Mouse (Mus musculus): ENCODE results near the gene Ctnna3.
"Not testable (repeated sequence)": the region's sequence is repeated elsewhere in the genome, so short reads cannot be mapped to it uniquely, and the experiment has no call there.

The Ctnna3 gene

DNA sequence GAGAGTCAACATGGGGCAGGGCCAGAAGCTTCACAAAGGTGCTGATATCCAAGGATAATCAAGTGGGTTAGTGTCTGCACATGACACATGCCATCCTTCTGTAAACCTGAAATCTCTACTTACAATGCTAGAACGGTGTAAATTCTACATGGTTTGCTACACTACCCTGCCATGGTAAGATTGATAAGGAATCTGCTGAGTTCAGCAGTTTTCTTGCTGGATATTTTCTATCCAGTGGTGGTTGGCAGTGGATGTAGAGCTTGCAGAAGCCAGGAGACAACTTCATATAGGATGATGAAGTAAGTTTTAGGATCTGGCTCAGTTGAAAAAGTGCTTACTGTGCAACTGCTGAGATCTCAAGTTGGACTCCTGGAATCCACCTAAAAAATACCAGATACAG is 767.7 kb downstream of the Ctnna3 start:
- no peak for DNase-seq (ENCODE audit: low spot score)

DNA sequence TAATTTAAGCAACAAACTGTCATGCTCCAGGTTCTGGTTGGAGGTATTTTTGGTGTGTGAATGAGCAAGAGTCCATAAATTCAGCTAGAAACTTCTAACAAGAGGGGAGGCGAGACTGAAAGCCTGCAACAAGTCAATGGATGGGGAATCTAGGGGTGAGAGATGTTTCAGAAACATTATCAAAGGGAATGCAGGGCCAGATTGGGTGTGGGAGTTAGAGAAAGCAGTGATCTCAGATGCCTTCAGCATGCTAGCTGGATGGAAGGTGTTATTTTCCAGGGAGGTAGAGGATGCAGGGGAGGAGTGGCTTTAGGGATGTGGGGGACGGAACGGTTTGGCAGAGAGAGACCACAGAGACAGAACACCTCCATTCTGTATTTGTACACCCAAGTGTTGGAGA is 785.7 kb downstream of the Ctnna3 start:
- no peak for DNase-seq (ENCODE audit: low spot score)

DNA sequence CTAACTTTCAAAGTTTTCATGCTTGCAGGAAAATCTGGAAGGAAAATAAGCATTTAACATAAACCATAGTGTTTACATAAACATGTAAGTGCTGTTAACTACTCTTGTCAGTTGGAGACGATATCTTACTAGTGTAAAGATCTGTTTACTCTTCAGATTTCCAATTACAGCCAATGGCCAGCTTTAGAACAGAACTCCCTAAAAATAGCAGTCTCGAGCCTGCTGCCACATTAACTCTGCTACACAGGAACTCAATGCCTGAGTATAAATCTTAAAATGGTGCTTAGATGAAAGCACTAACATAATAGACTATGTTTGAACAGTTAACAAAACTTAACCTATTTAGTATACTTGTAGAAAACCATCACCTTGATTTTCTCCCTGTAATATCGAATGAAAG is 793.1 kb downstream of the Ctnna3 start:
- DNase-seq (ENCODE audit: low spot score): no peak

DNA sequence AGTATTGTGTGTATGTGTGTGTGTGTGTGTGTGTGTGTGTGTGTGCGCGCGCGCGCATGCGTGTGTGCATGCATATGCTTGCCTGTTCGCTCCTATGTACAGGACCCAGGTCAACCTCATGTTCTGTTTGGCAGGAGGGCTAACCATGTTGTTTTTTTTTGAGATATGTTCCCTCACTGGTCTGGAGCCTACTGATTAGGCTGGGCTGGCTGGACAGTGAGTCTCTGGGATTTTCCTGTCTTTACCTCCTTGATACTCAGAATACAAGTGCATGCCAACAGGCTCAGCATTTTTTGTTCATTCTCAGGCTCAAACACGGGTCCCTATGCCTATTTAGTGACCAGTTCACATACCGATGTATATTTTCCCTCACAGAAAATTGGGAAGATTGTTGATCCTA is 794.1 kb downstream of the Ctnna3 start:
- no peak for DNase-seq (ENCODE audit: low spot score)

DNA sequence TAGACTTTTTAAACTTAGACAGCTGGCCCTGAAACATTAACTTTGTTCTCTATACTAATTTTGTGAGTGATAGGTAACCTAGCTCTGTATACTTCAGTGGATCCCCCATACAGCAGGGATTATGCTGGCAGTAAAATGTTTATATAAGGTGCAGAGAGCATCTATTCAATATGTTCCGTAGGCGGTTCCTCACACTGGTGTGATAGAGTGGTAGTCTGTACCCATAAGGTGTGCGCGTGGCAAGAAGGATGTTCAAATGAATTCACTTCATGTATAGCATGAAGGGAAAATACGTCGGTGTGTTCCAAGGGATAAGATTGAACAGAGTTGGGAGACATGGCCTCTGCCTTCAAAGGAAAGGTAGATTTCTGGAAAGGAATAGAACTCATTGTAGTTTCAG is 794.5 kb downstream of the Ctnna3 start:
- no peak for DNase-seq (ENCODE audit: low spot score)

DNA sequence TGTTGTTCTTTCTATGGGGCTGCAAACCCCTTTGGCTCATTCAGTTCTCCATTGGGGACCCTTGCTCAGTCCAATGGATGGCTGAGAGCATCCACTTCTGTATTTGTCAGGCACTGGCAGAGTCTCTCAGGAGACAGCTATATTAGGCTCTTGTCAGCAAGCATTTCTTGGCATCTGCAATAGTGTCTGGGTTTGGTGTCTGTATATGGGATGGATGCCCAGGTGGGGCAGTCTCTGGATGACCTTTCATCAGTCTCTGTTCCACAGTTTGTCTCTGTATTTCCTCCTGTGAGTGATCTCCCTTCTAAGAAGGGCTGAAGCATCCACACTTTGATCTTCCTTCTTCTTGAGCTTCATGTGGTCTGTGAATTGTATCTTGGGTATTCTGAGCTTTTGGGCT is 795.9 kb downstream of the Ctnna3 start:
- DNase-seq (ENCODE audit: low spot score): not testable (repeated sequence)

DNA sequence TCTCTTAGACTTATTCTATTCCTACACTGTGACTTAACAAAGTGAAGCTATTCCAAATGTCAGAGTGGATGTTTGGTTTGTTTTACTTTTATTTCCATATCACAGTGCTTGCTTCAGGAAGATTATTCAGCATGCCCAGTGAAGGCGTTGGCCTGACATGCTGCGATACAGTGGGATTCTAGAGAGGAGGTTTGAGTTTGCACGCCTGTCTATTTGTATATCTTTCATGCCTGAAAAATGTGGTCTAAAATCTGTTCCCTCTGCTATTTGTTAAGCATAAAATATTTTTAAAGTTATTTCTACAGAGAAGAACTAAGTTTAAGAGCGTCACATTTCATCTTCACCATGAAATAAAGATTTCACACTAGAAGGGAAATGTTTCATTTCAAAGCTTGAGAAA is 813.5 kb downstream of the Ctnna3 start:
- no peak for DNase-seq (ENCODE audit: low spot score)

DNA sequence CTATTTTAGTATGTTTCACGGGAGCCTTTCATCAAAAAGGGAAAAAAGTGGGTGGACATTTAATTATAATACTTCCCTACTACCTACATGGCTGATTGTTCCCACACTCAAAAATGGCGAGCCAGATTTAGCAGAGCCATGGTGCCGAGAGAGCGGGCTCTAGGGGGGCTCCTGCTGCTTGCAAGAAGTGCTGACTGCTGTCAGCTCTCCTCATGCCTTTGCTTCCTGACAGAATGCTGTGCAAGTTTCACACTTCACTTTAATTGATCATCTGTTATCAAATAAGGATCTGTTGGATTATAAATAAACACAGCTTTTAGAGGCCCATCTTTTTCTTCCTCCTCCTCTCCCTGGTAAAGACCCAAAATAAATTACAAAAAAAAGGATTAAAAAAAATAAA is 838.3 kb downstream of the Ctnna3 start:
- no peak for DNase-seq (ENCODE audit: low spot score)

DNA sequence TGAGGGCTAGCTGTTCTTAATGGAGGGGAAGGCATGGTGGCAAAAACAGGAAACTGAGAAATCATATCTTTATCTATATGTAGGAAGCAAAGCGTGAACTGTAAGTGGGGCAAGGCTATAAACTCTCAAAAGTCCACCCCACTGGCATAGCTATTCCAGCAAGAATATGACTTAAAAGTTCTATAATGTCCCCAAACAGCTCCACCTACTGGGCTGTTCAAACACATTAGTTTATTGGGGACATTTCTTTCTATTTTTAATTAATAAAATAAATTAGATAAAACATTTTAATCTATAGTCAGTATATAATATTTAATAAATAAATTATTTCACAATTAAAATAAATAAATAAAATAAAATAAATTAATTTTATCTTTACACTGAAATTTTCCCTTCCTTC is 845.2 kb downstream of the Ctnna3 start:
- no peak for DNase-seq (ENCODE audit: low spot score)

DNA sequence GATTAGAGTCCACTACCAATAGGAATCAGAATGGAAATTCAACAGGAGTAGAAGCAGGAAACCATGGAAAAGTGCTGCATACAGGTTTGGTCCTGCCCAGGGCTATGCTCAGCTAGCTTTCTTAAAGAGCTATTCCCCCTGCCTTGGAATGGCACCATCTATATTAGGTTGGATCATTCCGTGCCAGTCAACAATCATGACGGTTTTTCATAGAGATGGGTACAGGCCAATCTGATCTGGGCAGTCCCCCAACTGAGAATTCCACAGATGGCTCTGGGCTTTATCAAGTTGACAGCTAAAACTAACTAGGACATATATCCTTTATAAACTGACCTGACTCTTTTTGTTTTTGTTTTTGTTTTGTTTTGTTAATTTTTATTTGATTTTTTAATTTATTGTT is 848.9 kb downstream of the Ctnna3 start:
- DNase-seq (ENCODE audit: low spot score): no peak

DNA sequence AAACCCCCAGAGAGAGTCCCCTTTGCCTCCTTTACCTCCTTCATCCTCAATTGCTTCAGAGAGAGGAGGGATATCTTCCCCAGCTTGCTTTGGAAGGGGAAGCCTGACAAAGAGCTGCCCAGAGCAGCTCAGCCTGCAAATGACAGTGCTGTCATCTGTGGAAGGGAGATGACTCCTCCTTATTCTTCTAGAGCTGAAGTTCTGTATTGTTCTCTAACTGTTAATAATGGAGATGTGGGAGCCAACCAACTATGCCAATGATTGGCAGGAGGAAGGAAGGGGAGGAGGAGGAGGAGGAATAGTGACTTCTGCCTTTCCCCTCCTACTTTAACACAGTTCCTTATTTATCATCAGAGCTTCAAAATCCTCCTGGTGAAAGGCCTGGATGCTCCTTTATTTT is 875.9 kb downstream of the Ctnna3 start:
- DNase-seq (ENCODE audit: low spot score): no peak

DNA sequence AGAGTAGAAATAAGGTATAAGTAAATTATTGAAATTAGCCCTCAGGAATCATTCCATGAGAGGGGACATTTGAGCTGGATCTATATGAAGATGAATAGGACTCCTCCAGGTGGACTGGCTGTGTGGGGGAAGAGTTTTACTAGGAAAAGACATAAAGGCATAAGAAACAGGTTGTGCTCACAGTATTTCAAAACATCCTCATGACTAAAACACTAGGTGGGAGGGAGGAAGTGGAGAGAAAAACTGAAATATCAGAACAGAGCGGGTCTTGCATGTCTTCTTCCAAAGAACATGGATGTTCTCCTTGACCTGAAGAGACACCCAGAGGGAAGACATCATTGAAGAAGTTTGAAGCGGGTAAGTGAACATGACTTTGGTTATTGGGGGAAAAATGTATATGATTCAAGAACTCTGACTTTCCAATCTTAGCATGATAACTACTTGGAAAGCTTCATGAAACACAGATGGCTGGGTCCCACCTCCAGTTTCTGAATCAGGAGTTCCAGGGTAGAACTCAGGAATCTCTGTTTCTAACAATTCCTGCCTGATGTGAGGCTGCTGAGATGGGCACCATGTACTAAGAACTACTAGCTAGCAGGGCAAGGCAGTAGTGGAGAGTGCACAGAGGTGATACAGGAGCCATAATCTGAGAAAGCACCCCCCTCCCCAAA is 881.9 kb downstream of the Ctnna3 start:
- DNase-seq (ENCODE audit: low spot score): no peak

DNA sequence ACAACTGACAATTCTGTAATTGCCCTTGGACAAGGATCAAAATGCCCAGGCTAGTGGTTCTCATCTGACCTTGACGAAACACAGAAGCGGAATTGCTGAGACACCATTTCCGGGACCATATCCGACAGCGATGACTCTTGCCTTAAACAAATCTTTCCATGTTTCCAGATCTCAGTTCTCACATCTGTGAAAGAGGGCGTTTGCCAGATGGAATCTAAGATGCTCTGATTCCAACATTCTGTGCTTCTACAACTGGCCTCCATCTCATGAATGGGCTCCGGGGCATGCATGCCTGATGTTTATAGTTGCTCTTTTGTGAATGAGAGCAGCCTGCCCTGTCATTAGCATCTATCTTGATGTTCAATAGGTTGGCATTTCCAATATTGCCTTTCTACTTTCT is 890.4 kb downstream of the Ctnna3 start:
- no peak for DNase-seq (ENCODE audit: low spot score)

DNA sequence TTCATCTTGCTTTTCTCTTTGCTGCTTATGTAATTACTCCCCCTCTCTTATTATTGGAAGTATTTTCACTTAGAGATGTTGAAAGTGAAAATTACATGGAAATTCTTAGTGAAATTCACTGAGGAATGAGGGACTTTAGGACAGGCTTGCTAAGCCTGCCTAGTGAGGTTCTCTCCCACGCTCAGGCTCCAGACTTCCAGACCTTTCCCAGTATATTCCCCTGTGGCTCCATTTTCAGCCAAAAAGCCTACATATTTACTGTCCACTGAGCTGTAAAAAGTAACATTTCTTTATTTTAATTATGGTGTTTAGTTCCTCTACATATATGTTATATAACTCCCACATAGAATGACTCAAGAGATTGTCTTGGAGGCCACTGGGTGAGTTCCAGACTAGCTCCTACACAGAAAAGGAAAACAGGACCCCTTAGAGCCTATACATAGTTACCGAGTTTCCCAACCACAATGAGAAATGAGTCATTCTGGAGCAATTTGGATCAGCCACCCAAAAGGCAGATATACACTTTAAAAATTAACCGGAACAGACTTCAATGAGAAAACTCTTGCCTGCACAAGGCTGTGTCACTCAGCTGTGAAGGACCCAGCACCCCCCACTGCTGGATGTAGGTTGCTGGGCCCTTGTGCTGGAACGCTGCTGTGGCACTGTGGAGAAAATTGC is 912.9 kb downstream of the Ctnna3 start:
- DNase-seq (ENCODE audit: low spot score): no peak

DNA sequence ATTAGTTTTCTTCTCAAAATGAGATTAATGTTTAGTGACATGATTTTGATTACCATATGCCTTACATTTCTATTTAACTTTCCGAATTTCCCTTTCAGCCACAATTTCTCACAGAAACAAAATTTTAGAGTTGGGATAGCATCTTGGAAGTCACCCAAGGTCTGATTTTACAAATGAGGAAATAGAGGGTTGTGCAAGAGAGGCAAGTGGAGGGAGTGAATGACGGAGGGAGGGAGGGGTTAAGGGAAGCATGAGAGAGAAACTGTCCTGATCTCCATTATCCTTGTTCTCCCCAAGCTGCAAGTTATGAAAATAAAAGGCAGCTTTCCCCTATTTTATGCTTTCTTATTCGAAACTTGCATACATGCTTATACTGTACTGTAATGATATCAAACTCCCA is 943.4 kb downstream of the Ctnna3 start:
- no peak for DNase-seq (ENCODE audit: low spot score)

DNA sequence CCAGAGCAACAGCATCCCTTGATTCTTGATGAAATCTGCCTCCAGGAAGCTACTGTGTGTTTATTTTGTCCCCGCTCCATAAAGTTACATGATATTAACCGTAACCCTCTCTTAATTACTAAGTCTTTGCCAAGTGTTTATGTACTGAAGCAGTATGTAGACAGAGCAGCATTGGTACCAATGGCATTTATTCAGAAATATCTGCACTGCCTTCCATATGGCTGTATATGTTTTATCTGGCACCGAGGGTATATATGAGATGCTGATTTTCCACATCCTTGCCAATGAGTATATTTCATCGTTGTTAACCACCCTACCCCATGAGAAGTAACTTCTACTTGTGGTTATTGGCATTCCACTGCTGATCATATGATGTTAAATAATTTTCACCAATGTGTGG is 947.9 kb downstream of the Ctnna3 start:
- no peak for DNase-seq (ENCODE audit: low spot score)

DNA sequence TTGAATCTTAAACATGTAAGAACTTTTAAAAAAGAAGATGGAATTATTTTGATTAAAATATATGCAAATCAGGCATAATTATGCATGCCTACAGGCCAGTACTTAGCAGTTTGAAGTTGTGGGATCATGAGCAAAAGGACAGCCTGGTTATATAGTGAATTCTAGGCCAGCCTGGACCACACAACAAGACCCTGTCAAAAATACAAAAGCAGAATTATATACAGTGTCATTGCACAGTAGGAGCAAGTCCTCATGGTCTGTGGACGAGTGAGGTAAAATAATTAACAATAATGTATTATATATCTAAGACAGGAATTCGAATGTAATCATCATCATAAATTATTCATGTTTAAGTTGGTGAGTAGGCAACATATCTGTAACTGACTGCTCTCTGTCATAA is 966.7 kb downstream of the Ctnna3 start:
- no peak for DNase-seq (ENCODE audit: low spot score)

DNA sequence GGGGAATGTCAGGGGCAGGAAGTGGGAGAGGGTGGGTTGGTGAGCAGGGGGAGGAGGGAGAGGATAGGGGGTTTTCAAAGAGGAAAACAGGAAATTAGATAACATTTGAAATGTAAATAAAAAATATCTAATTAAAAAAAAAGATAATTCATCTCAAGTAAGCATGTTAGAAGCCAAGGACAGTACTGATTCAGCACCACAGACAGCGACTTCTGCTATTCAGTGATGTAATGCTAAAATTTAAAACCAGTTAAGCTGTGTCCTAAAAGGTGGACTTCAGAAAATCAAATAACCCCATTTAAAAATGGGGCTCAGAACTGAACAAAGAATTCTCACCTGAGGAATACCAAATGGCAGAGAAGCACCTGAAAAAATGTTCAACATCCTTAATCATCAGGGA is 988.5 kb downstream of the Ctnna3 start:
- DNase-seq (ENCODE audit: low spot score): not testable (repeated sequence)

DNA sequence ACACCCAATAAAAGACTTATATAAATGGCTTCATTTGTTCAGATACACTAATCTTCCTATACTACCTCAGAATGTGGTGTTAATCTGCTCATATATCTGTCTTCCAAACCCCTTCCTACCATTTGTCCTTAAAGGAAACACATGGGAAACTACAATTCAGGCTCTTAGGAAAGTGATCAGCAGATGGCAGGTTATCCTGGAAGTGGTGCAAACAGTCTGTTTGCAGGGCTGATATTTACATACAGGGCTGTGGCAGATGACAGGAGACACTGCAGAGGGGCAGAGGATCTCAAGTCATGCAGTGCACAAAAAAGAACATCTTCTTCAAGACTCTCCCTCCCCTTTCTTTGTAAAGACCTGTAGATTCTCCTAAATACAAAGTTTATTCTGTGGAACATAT is 1008.8 kb downstream of the Ctnna3 start:
- DNase-seq (ENCODE audit: low spot score): no peak

DNA sequence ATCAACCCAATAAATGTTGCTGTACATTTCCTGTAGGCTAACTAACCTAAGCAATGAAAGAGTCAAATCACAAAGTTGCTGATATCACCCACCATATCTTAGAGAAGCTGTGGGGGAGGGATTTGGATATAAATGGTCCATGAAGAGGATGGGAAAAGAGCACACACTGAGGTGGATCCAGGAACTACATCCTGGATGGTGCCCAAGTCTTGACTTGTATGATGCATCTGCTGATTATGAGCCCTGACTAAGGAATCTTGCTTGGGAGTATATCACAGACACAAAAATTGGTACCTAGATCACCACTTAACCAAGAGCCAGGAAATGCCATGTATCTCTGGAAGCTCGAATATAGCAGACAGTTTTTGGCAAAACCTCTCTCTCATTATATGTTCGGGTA is 1018.7 kb downstream of the Ctnna3 start:
- DNase-seq (ENCODE audit: low spot score): no peak

DNA sequence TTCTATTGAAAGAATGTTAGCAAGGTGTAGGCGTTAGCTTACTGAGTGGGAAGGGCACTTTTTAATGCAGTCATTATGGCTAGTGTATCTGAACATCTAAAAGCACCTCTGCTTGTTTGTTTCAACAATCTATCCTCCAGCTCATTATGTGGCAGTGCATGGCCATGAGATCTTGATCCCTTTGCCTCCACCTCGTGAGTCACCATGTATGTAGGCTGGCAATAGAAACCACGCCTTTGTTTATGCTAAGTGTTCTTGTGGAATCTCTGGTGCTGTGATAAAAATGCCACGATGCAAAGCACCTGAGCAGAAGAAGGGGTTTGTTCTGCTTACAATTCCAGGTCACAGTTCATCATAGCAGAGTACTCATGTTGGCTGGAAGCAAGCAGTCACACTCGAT is 1053.4 kb downstream of the Ctnna3 start:
- no peak for DNase-seq (ENCODE audit: low spot score)

DNA sequence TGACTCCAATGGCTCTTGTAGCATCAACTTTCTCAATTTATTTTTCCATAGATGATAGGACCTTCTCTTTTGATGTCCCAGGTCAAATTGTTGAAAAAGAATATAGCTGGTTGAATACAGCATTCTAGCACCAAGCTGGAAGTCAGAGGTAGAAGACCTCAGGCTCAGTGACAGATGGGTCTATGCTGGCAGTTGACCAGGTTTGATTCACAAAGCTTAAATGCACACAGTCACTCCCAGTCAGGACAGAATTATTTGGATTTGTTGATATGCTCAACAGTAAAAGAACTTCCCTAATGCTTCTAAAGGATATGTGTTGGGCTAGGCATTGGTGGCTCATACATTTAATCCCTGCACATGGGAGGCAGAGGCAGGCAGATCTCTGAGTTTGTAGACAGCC is 1059.6 kb downstream of the Ctnna3 start:
- DNase-seq (ENCODE audit: low spot score): no peak

DNA sequence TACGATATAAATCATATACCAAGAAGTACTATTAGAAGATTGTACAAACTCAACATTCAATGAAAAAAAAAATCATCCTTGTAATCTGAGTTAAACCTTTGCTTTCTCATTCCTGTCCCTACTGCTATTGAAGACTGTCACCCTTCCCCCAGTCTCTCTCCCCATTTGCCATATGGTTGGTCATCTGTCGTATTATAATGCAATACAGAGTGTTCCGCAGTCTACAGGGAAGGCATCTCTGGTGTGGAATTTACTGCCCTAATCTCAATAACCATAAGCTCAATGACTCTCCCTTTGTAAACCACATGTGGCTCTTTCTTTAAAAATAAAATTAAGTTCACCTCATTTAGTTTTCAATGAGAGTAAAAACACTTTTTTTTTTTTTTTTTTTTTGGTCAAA is 1113.7 kb downstream of the Ctnna3 start:
- DNase-seq (ENCODE audit: low spot score): no peak

DNA sequence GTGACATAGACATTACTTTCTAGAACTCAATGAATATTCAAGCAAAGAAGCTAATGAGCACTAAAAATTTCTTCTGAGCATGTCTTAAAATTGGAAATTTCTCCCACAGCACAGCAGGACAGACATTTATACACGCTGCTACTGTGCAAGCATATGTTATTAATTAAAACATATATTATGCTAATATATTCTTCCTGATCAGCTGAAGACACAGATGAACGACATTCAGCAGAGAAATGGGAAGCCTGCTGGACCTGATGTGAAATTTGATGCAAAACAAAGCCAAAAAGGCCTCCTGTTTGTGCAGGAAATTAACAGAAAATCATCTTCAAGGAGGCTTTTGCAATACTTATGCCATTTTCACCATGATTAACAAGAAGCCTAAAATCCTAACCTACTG is 1114.5 kb downstream of the Ctnna3 start:
- no peak for DNase-seq (ENCODE audit: low spot score)
